Mouse (Mus musculus): ENCODE results near the gene Scamp4. TPM values are rescaled to one million over a fixed set of nuclear protein-coding genes. Genes with fewer than 3 reads are reported as not detected.
A peak's percentile ranks its signal among the peaks of the same experiment; 100 is the strongest.

Scamp4 gene
- total RNA-seq (2022) = 10 to 100 TPM; 17.4 to 21.2 (median 19.2) TPM

DNA sequence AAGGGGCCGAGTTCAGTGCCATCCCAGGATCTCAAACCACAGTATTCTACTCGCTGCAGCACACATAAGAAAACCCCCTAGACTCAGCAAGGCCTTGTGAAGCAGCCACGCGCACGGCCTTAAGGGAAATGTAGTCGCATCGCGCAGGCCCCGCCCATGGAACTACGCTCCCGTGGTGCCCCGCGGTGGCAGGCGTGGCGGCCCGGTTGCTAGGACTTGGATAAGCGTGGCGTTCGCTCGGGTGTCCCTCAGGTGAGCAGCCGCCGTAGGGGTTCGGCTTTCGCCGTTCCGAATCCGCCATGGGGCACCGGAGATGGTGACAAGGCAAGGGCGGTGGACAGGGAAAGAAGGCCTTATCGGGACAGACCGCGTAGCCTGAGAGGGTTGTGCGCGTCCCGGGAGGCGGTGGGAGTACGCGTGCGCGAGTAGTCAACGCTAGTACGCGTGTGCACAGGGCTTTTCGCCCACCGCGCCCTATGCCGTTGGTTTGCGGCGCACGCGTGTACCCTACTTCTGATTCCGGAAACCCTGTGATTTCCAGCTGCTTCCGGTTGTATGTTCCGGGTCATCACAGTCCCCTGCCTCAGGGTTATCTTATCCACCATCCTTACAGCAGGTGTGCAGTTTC, at the start of gene Scamp4, which contains the start of gene Adat3:
Scamp4 (plus strand) TSS at position 175 of the 628 bp plus-strand sequence.
Adat3 (plus strand) TSS at position 183 of the 628 bp plus-strand sequence.
- peak; percentile 91 to 93 for DNase-seq (ENCODE audit: low spot score in 2 of 2)

DNA sequence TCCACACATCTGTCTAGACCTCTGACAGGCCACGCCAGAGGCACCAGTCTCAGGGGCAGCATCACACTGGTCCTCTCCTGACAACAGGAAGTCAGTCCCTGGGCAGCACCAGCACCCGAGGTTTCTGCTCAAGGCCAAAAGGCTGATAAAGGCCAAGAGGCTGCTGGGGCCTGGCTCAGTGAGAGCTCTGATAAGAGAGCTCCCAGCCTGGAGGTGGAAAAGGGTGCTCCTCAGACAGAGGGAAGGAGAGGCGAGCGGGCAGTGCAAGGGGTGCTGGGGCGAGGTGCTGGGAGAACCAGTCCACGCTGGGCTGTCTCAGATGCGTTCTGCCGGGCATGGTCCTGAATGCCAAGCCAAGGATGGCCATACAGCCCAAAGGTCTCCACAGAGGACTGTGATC, 49.1 kb upstream of the Scamp4 start:
- DNase-seq (ENCODE audit: low spot score in 2 of 2) = no peak

DNA sequence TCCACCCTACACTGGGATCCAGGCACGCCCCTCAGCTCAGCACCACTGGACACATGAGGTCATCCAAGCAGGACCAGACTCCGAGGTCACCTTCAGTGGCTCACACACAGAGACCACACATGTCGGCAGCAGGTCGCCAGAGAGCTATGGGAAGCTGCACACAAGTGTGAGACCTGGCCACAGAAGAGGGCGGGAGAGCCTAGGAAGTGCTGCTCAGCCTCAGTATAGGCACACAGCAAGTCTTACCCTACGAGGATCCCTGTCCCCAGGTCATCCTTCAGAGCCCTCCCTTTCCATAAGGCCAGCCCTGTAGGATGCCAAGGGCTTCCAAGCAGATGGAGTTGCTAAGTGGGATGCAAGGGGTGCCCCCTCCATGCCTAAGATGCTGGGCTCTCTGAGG, 48.7 kb upstream of the Scamp4 start:
- DNase-seq (ENCODE audit: low spot score in 2 of 2) = no peak

DNA sequence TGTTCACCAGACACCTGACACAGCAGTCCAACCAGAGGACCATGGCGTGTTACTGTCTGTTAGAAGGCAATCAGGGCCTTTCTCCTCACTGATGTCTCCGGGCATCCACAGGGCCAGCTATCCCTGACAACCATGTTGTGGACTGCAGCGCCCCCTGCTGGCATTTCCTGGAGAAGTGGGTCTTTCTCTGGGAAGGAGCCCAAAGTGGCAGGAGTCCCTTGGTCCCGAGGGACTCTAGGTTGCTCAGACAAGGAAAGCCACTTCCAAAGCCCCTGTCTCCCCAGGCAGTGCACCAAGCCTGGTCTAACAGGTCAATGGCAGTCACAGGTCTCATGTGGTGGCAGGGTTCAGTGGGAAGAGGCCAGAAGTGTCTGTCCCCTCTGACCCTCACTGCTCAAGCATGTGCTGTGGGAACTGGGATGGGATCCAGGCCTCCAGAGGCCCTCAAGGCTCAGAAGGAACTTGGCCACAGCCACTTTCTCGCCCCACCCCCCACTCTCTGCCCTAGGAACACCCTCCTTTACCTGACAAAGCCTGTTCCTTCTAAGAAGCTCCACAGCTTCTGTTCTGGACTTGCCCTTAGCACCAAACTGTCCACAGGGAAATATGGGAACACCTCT, 45.2 kb upstream of the Scamp4 start:
- DNase-seq (ENCODE audit: low spot score in 2 of 2) = peak; percentile 38 to 60

DNA sequence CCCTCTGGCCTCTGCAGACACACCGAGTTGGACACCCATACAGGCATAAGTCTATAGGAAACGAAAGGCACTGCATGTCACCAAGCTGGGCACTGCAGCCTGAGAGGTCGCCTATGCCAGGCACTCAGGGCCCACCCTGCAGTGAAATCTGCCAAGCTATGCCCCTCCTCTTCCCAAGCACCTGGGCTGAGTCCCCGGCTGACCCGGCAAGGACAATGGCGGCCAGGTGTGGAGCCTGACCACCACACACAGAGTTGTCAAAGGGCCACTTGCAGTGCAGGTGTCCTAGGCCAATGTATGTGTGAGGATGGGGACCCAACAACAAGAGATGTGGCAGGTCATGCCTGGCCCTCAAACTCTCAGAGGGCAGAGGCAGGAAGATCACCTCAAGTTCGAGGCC, 43.2 kb upstream of the Scamp4 start:
- DNase-seq (ENCODE audit: low spot score in 2 of 2) = no peak

DNA sequence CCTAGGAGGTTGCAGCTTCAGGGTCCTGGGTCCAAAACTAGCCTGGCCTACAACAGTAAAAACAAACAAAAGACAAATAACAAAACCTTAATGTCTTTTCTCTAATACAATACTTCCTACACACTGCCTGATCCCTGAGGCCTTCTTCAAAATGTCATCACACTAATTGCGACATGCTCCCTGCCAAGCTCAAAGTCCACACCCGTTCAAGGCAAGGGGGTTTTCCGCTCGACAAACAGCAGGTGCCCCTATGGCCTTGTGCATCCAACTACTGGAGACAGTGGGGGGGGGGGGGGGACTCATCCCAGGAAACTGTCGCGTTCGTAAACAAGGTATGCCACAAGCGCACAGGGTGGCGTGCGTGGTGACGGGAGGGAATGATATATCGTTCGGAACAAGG, 42.1 kb upstream of the Scamp4 start:
- no peak for DNase-seq (ENCODE audit: low spot score in 2 of 2)

DNA sequence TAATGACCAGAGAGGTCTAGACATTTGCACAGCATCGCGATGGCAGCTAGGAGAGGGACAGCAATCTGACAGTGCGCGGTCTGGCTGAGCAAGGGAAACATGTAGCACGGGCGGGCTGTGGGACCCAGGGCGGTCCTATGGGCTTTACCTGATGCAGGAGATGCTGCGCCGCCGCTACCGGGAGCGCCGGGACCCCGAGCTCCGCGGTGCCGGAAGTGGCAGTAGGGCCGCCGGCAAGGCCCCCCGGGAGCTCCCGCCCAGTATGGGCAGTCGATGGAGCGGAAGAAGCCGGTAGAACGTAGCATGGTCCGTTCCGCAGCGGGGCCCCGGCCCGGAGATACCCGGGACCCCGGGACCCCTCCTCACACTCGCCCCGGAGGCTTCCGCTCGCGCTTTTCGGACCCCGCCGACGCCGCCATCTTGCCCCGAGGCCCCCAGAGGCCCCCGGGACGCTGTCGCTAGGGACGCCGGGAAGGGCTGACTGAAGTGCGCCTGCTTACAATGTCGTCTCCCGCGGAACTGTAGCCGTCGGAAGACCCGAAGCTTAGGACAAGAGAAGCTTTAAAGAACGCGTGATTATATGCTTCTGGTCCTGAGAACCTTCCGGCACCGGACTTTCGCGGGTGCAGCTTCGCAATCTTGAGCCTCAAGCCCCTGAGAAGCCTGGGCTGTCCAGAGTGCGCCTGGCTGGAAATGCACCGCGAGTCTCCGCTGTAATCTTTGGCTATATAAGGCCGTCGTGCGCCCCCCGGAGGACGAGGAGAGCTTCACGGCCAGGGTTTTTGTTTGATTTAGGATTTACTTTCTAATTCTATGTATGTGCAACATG, 41.3 kb upstream of the Scamp4 start, which contains the start of gene Rexo1:
Rexo1 (minus strand) TSS at position 445 of the 829 bp plus-strand sequence.
- peak; percentile 89 to 90 for DNase-seq (ENCODE audit: low spot score in 2 of 2)

DNA sequence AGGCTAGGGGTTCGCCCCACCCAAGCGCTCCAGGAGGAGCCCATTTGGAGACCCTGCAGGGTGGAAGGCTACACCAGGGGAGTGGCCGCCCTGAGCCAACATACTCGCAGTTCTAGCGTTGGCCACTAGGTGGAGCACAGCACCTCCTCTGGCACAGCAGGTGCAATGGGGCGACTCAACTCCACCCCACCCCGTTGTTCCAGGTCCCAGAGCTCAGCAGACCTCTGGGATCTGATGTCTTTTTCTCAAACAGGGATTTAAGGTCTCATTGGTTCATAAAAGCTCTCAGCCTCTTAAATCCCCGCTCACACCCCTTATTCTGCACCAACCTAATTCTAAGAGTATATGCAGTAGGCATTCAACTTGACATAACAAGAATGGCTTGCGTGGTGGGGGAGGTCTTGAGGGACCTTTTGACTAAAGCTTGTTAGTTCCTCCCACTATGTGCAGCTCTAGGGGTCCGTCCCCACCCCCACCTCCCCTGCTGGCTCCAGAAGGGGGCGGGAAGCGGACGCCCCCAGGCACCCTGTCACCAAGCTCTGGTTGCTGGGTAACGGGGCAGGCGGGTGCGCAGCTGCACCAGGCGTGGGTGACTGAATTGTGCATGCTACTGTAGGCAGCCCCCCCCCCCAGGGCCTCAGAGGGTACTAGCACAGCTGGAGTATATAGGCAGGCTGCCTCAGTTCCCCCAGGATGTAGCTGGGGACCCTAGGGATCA, 36.1 kb upstream of the Scamp4 start:
- peak; percentile 70 to 76 for DNase-seq (ENCODE audit: low spot score in 2 of 2)

DNA sequence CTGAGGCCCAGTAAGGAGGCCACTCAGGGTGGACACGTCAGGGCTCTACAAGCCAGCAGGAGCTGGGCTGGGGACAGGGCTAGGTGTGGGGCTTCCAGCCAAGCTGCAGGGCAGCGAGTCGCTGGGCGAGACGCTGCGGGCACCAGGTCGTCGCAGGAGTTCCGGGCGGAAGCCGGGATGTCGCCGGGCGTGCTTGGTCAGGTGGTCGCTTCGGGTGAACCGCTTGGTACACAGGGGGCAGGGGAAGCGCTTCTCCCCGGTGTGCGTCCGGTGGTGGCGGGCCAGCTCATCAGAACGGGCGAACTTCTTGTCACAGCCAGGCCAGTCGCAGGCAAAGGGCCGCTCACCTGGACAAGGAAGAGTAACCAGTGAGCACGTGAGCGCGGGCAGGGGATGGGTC, 33.8 kb upstream of the Scamp4 start:
- DNase-seq (ENCODE audit: low spot score in 2 of 2) = no peak

DNA sequence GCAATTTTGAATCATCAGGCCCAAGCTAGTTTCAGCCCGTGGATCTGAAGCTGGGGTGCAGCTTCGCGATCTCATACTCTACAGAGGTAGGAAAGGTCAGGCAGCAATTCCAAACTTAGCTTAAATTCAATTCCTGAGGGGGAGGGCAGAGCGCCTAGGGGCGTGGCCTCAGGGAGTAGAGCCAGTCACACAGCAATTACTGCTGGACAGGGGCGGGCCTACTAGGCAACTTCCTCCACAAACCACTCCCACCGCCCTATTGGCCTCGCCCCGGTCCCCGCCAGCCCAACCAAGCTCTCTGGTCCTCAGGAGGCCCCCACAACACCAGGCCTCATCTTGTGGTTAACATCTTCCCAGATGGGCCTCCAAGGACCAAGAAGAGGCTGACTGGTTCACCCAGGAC, 33.0 kb upstream of the Scamp4 start:
- DNase-seq (ENCODE audit: low spot score in 2 of 2) = peak; percentile 70 to 75

DNA sequence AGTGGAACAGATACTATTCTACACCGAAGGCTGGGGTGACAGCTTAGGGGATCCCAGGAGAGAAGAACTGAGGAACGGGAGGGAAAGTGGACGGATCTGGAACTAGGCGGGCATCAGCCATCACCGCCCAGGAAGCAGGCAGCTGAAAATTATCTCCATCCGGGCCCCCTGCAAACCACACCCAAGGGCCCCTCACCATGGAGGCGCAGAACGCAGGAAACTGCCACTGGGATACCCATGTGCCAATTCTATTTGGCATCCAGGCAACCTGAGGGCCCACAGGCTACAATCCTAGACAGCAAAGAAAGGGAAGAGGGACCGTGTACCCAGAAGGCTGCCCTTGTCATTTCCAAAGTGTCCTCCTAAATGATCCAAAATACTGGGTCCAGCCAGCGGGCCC, 32.3 kb upstream of the Scamp4 start:
- no peak for DNase-seq (ENCODE audit: low spot score in 2 of 2)

DNA sequence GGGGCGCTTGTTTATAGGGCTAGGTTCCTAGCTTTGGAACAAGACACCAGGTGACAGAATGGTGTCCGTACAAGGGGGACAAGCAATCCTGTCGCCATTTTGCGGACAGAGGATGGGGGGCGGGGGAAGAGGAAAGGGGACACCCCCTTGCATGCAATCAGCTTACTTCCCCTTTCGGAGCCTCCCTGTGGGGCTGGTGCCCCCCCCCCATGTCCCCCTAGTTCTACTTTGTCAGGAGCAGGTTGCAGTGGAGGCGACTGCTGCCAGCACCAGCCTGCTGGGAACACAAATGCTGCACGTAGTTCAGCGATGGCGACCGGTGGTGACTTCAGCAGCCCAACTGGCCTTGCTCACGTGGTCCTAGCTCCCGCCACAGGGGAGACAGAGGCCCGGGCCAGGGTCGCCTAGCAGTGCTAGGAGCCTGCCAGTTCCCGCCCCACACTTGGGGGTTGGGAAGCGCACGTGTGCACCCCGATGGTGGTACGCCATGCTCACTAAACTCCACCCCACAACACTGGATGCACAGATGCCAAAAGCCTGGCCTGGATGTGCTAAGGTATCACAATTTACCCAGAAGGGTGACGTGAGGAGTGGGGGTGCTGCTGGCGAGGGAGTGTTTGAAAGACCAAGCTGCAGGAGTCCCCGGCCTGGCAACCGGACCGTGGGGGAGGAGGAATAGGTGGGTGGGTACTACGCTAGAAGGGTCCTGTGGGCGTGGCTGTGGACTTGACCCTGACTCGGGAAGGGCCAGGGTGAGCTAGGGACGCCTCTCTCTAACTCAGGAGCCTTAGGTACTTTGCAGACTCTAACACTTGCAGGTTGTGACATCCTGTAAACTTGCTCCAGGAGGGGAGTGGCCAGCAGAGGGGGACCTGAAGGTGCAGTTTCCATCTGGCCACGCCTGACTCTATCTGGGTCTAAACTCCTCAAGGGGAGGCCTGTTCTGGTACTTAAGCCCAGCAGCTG, 31.5 kb upstream of the Scamp4 start:
- peak in 1 of 2 experiments; percentile 5 for DNase-seq (ENCODE audit: low spot score in 2 of 2)

DNA sequence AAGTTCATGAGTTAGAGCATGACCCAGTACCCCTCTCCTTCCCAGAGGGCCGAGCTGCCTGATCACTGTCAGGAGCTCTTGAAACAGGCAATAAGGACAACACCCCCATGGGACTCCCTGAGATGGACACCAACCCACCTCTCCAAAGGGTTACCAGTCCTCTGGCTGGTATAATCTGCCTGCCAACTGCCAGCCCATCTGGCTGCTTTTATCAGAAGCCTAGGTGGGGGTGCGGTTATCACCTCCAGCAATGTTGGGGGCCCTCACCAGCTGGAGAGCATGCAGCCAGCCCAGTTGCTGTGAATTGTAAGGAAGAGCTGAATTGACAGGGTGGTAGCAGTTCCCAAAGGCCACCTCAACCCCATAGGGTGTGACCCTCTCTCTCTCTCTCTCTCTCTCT, 30.2 kb upstream of the Scamp4 start:
- DNase-seq (ENCODE audit: low spot score in 2 of 2) = no peak

DNA sequence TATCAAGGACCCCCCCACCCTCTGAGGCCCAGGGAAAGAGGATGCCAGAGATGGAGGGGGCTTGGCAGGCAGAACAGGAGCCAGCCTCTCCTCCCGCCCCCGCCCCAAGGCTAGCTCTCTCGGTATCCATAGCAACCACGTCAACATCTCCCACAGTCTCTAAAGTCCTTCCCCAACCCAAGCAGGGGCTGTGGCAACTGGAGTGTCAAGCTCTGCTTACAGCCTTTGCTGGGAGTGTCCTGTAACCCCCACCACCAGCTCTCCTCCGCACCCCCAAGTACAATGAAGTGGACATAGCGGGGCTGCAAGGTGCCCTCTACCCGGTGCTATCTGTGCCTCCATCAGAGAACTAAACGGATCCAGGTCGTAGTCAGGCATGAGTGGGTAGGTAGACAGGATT, 28.7 kb upstream of the Scamp4 start:
- no peak for DNase-seq (ENCODE audit: low spot score in 2 of 2)

DNA sequence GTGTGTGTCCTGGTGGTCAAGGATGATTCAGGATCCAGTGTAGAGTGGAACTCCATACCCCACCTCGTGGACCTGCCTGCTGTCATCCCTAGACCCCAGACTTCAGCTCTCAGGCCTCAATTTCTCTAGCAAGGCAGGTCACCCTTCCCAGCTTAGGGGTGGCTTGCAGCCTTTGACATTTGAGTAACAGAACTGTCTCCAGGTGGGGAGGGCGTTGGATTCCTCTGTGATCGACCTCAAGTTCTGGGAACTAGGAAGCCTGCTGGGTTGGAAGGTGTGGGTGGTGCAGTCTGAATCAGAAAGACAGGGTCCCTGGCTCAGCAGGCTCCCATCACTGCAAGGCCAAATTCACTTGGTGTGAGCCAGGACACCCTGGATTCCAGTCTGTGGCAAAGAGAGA, 27.8 kb upstream of the Scamp4 start:
- DNase-seq (ENCODE audit: low spot score in 2 of 2) = no peak

DNA sequence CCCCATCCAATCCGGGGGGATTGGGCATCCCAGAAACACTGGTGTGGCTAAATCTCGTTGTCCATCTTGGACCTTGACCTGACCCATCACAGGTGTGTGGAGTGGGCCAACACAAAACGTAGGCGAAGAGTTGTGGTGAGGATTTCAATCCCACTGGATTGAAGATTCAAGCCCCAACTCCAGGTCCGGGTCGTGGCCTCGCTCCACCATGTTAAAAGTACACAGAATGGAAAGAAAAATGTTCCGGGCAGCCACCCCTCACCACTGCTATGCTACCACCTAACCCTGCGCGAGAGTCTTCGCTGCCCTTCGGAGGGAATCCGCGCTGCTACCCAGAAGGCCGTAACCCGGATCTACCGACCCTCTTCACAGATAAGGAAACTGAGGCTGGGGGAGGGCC, 26.7 kb upstream of the Scamp4 start:
- DNase-seq (ENCODE audit: low spot score in 2 of 2) = no peak

DNA sequence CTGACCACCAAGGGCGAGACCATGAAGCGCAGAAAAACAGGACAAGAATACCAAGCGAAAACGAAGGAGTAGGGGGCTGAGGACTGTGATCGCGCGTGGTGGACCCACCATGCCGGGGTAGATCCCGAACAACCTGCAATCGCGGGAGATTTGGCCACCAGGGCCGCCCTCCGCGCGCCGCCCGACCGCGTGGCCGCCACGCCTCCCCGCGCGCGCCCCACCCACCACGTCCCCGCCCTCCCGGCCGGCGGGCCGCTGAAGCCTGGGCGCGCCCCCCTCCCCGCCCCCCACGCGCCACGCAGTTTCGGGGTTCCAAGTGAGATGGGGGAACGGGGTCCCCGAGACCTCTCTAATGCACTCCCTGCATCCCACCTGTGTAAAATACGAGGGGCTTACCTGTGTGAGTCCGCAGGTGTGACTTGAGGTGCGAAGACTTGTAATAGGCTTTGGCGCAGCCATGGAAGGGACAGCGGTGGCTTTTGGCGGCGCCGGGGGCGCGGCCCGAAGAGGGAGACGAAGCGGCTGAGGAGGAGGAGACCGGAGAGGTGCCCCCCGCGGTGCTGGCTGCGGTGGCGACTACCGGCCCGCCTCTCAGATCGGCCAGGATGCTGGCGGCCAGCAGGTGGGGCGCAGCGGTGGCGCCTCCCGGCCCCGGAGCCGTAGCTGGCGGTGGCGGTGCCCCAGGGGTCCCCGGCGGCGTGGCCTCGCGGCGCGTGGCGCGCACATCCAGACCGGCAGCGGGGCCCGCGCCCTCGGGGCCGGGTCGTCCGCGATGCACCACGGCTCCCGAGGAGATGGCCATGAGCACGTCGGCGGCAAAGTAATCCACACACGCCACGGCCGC, 26.1 kb upstream of the Scamp4 start:
- DNase-seq (ENCODE audit: low spot score in 2 of 2) = peak in 1 of 2 experiments; percentile 25

DNA sequence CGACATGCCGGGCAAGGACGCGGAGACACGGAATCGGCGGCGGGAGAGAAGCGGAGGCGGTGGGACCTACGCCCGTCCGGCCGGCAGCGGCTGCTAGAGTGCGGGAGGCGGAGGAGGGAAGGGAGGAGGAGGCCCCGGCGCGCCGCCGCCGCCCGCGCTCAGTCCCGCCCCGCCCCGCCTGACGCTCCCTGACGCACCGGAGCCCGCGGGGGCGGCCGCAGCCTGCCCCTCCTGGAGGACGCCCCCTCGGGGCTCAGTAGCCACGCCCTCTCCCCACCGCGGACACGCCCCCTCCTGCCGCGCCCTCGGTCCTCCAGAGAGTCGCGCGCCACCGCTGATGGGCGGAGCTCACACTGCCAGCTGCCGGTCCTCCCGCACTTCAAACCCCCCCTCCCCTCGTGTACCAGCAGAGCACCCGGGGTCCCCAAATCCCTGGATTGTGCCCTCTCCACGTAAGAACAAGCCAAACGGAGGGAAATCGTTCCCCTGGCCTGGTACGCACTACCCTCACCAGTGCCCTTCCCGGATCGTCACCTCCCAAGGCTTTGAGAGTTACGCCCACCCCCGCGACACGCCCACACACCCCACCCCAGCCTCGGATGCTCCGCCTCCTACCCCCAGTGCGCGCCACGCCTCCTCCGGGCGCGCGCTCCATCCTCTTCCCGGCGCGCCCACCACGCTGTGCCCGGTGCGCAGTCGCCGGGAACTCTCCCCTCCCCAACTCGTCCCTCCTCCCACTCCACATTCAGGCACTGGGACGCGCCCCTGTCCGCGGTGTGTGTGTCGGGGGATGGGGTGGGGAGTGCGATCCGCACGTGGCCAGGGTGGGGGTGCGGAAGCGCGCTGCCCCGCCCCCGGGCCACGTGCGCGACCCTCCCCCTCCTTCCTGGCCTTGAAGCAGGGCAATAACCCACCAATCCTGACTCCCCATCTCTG, 25.2 kb upstream of the Scamp4 start, which contains the start of gene Klf16:
Klf16 (minus strand) TSS at position 127 of the 936 bp plus-strand sequence.
- DNase-seq (ENCODE audit: low spot score in 2 of 2) = peak; percentile 97

Data from gastrocnemius, adult 8-10 months (tissue).